Mouse (Mus musculus): ENCODE results near the gene Men1. TPM values are rescaled to one million over a fixed set of nuclear protein-coding genes. Genes with fewer than 3 reads are reported as not detected.

Men1 gene
- polyA plus RNA-seq, 1 experiment from 2014 or later, result 42.1 TPM

- WGBS, result 39% methylated on average over 5 of the region's 5 CpGs
- H3K27ac ChIP-seq (ENCODE audit: low read length), result peak overlapping the region; percentile 52; the same call in 1 of the 2 replicates
- ATAC-seq, result no peak
- H3K27me3 ChIP-seq (replicated peaks; ENCODE audit: insufficient read depth, low read length), result no peaks in the 10 kb centered on the region
- TF ChIP-seq CTCF (IDR thresholded peaks at IDR 0.05), result no peak
- no peak for TF ChIP-seq EP300 (IDR thresholded peaks at IDR 0.05)
- H3K9ac ChIP-seq (replicated peaks; ENCODE audit: low read depth), result no peak overlapping the region
- peaks cover 14% of the 10 kb centered on the region; the same call in 1 of the 2 replicates for H3K4me1 ChIP-seq (ENCODE audit: insufficient read depth, low read depth, low read length)
- no peak overlapping the region for H3K4me3 ChIP-seq (ENCODE audit: low read depth, low read length)
- no peaks in the 10 kb centered on the region for H3K9me3 ChIP-seq (ENCODE audit: low read length)
- no peak overlapping the region for H3K4me2 ChIP-seq (replicated peaks; ENCODE audit: low read depth, low read length)
- H3K36me3 ChIP-seq (ENCODE audit: insufficient read depth, low read length), result no peaks in the 10 kb centered on the region
- DNase-seq (ENCODE audit: low spot score), result no peak
Measured at GRCm38 (mm10) chr19:6383470-6383869, 48.7 kb downstream of the Men1 start.

GRCm38 (mm10) chr19:6384128-6384527, 49.3 kb downstream of the Men1 start, which contains the start of gene Pygm:
Gene Pygm, plus strand, starts transcription at chr19:6384399.
- Histone ChIP-seq H3K4me1 (ENCODE audit: insufficient read depth, low read depth, low read length) (peaks cover 14% of the 10 kb centered on the region; the same call in 1 of the 2 replicates), H3K9ac (replicated peaks; ENCODE audit: low read depth) (0 out of 2 replicates have a peak within 1 kb of the TSS, but pooled peaks have one; percentile 26), H3K9me3 (ENCODE audit: low read length) (no peaks in the 10 kb centered on the region), H3K36me3 (ENCODE audit: insufficient read depth, low read length) (no peaks in the 10 kb centered on the region), H3K4me2 (replicated peaks; ENCODE audit: low read depth, low read length) (peak within 1 kb of the TSS; percentile 36), H3K27me3 (replicated peaks; ENCODE audit: insufficient read depth, low read length) (no peaks in the 10 kb centered on the region), H3K27ac (ENCODE audit: low read length) (peak within 1 kb of the TSS; percentile 52), H3K4me3 (ENCODE audit: low read depth, low read length) (no peak within 1 kb of the TSS)
- TF ChIP-seq EP300 (IDR thresholded peaks at IDR 0.05), result no peak
- no peak for TF ChIP-seq CTCF (IDR thresholded peaks at IDR 0.05)
- WGBS, result 14% methylated on average over 7 of the region's 7 CpGs
- ATAC-seq, result peak; percentile 83
- peak; percentile 77 for DNase-seq (ENCODE audit: low spot score)

- no peak overlapping the region for H3K4me3 ChIP-seq (ENCODE audit: low read depth, low read length)
- DNase-seq (ENCODE audit: low spot score) (no peak), ATAC-seq (no peak)
- 66% methylated on average over 11 of the region's 11 CpGs for WGBS
- H3K36me3 ChIP-seq (ENCODE audit: insufficient read depth, low read length), result no peaks in the 10 kb centered on the region
- H3K4me2 ChIP-seq (replicated peaks; ENCODE audit: low read depth, low read length), result peak overlapping the region; percentile 36
- TF ChIP-seq EP300 (IDR thresholded peaks at IDR 0.05) (no peak), CTCF (IDR thresholded peaks at IDR 0.05) (no peak)
- H3K9ac ChIP-seq (replicated peaks; ENCODE audit: low read depth), result no peak overlapping the region
- peaks cover 20% of the 10 kb centered on the region; the same call in 1 of the 2 replicates for H3K4me1 ChIP-seq (ENCODE audit: insufficient read depth, low read depth, low read length)
- H3K27ac ChIP-seq (ENCODE audit: low read length), result peak overlapping the region; percentile 52
- no peaks in the 10 kb centered on the region for H3K27me3 ChIP-seq (replicated peaks; ENCODE audit: insufficient read depth, low read length)
- H3K9me3 ChIP-seq (ENCODE audit: low read length), result no peaks in the 10 kb centered on the region
Measured at GRCm38 (mm10) chr19:6384954-6385353, 50.2 kb downstream of the Men1 start.

GRCm38 (mm10) chr19:6385419-6385818, 50.6 kb downstream of the Men1 start:
- TF ChIP-seq CTCF (IDR thresholded peaks at IDR 0.05) (no peak), EP300 (IDR thresholded peaks at IDR 0.05) (no peak)
- Histone ChIP-seq H3K36me3 (ENCODE audit: insufficient read depth, low read length) (no peaks in the 10 kb centered on the region), H3K9me3 (ENCODE audit: low read length) (no peaks in the 10 kb centered on the region), H3K4me2 (replicated peaks; ENCODE audit: low read depth, low read length) (peak overlapping the region; percentile 36), H3K4me3 (ENCODE audit: low read depth, low read length) (no peak overlapping the region), H3K27ac (ENCODE audit: low read length) (no peak overlapping the region), H3K4me1 (ENCODE audit: insufficient read depth, low read depth, low read length) (peaks cover 20% of the 10 kb centered on the region; the same call in 1 of the 2 replicates), H3K27me3 (replicated peaks; ENCODE audit: insufficient read depth, low read length) (no peaks in the 10 kb centered on the region), H3K9ac (replicated peaks; ENCODE audit: low read depth) (0 out of 2 replicates have a peak overlapping the region, but pooled peaks have one; percentile 26)
- ATAC-seq, result no peak
- no peak for DNase-seq (ENCODE audit: low spot score)
- 72% methylated on average over 5 of the region's 5 CpGs for WGBS

- Histone ChIP-seq H3K36me3 (ENCODE audit: insufficient read depth, low read length) (no peaks in the 10 kb centered on the region), H3K4me3 (ENCODE audit: low read depth, low read length) (no peak overlapping the region), H3K4me2 (replicated peaks; ENCODE audit: low read depth, low read length) (0 out of 2 replicates have a peak overlapping the region, but pooled peaks have one; percentile 36), H3K27me3 (replicated peaks; ENCODE audit: insufficient read depth, low read length) (no peaks in the 10 kb centered on the region), H3K4me1 (ENCODE audit: insufficient read depth, low read depth, low read length) (peaks cover 20% of the 10 kb centered on the region; the same call in 1 of the 2 replicates), H3K9me3 (ENCODE audit: low read length) (no peaks in the 10 kb centered on the region), H3K27ac (ENCODE audit: low read length) (no peak overlapping the region), H3K9ac (replicated peaks; ENCODE audit: low read depth) (no peak overlapping the region)
- ATAC-seq (no peak), DNase-seq (ENCODE audit: low spot score) (no peak)
- WGBS, result 78% methylated on average over 7 of the region's 7 CpGs
- no peak for TF ChIP-seq CTCF (IDR thresholded peaks at IDR 0.05)
- no peak for TF ChIP-seq EP300 (IDR thresholded peaks at IDR 0.05)
Measured at GRCm38 (mm10) chr19:6385821-6386220, 51.0 kb downstream of the Men1 start.

- ATAC-seq (no peak), DNase-seq (ENCODE audit: low spot score) (no peak)
- Histone ChIP-seq H3K4me3 (ENCODE audit: low read depth, low read length) (no peak overlapping the region), H3K9me3 (ENCODE audit: low read length) (no peaks in the 10 kb centered on the region), H3K27me3 (replicated peaks; ENCODE audit: insufficient read depth, low read length) (no peaks in the 10 kb centered on the region), H3K4me1 (ENCODE audit: insufficient read depth, low read depth, low read length) (peaks cover 20% of the 10 kb centered on the region; the same call in 1 of the 2 replicates), H3K9ac (replicated peaks; ENCODE audit: low read depth) (no peak overlapping the region), H3K4me2 (replicated peaks; ENCODE audit: low read depth, low read length) (no peak overlapping the region), H3K27ac (ENCODE audit: low read length) (no peak overlapping the region), H3K36me3 (ENCODE audit: insufficient read depth, low read length) (no peaks in the 10 kb centered on the region)
- 61% methylated on average over 9 of the region's 9 CpGs for WGBS
- TF ChIP-seq EP300 (IDR thresholded peaks at IDR 0.05) (no peak), CTCF (IDR thresholded peaks at IDR 0.05) (no peak)
Measured at GRCm38 (mm10) chr19:6386234-6386633, 51.5 kb downstream of the Men1 start.

All from lung, postnatal 0 days (tissue).